Mouse (Mus musculus) stomach, embryonic 14.5 days (tissue): ENCODE measurements around the gene Slc35d2. TPM values are rescaled to one million over a fixed set of nuclear protein-coding genes. Genes with fewer than 3 reads are reported as not detected.

Experiments used
- ATAC-seq: fragments of 200-750 bp; cut with Nextera tagmentation; 2 replicates; pipeline ENCODE4 v1.8.0; 2017; ENCODE audit warnings: low read depth, moderate TSS enrichment; ENCODE audit not compliant: insufficient number of reproducible peaks, insufficient read depth, low FRiP score
- H3K27ac ChIP-seq: fragments of 300-500 bp; sonication (generic); 2 replicates; pipeline ENCODE4 v1.5.1; 2014; ENCODE audit warnings: mild to moderate bottlenecking, low read length, moderate library complexity, mixed read lengths
- H3K27me3 ChIP-seq: fragments of 300-500 bp; sonication (generic); 2 replicates; pipeline ENCODE4 v1.6.1; 2014; ENCODE audit warnings: low read length, control low read depth, mixed read lengths; ENCODE audit not compliant: control insufficient read depth, insufficient read depth
- H3K36me3 ChIP-seq: fragments of 300-500 bp; sonication (generic); 2 replicates; pipeline ENCODE4 v1.6.1; 2014; ENCODE audit warnings: mild to moderate bottlenecking, control low read depth, low read length, moderate library complexity, mixed read lengths; ENCODE audit not compliant: control insufficient read depth, insufficient read depth
- H3K4me1 ChIP-seq: fragments of 300-500 bp; sonication (generic); 2 replicates; pipeline ENCODE4 v1.6.1; 2014; ENCODE audit warnings: low read length, control low read depth, mixed read lengths; ENCODE audit not compliant: control insufficient read depth, insufficient read depth
- H3K4me2 ChIP-seq: fragments of 300-500 bp; sonication (generic); replicated peaks from 2 replicates; pipeline ENCODE4 v1.6.1; 2014; ENCODE audit warnings: low read depth, low read length, control low read depth
- H3K4me3 ChIP-seq: fragments of 300-500 bp; sonication (generic); 2 replicates; pipeline ENCODE4 v1.5.1; 2014; ENCODE audit warnings: low read depth, low read length, control low read depth
- H3K9ac ChIP-seq: fragments of 300-500 bp; sonication (generic); replicated peaks from 2 replicates; pipeline ENCODE4 v1.6.1; 2014; ENCODE audit warnings: low read depth, mild to moderate bottlenecking, control low read depth, low read length, moderate library complexity, mixed read lengths
- H3K9me3 ChIP-seq: fragments of 300-500 bp; sonication (generic); 2 replicates; pipeline ENCODE4 v1.6.1; 2016; ENCODE audit warnings: low read depth, low read length, control low read depth; ENCODE audit not compliant: control insufficient read depth
- WGBS: fragments of 180-500 bp; shearing (Covaris S2); extraction: QIAGEN DNeasy Blood & Tissue Kit; methylation state at CpG from one replicate; pipeline ENCODE4 v1.1.7; 2014; 5-methylcytosine and 5-hydroxymethylcytosine counted together
- polyA plus RNA-seq: library from polyadenylated mRNA; unstranded; fragments of >200 nt; fragmentation: Nextera tagmentation; extraction: Ambion mirVana; gene quantifications from 2 replicates; pipeline ENCODE4 v1.2.1, GENCODE M21; 2014

The Slc35d2 gene
- polyA plus RNA-seq, 1 experiment from 2014 or later = 5.1 TPM

- no peak overlapping the region for H3K4me2 ChIP-seq
- H3K27me3 ChIP-seq = no peaks in the 10 kb centered on the region
- H3K4me1 ChIP-seq = peaks cover 14% of the 10 kb centered on the region; the same call in 1 of the 2 replicates
- no peaks in the 10 kb centered on the region for H3K36me3 ChIP-seq
- WGBS = 72% methylated on average over 3 of the region's 3 CpGs
- no peak overlapping the region for H3K27ac ChIP-seq
- no peak overlapping the region for H3K4me3 ChIP-seq
- H3K9me3 ChIP-seq = no peaks in the 10 kb centered on the region
- 0 out of 2 replicates have a peak, but pooled peaks have one; percentile 63 for ATAC-seq
- H3K9ac ChIP-seq = no peak overlapping the region
Observed at GRCm38 (mm10) chr13:64105690-64106089, 23.5 kb downstream of the Slc35d2 start.

- H3K27ac ChIP-seq = no peak overlapping the region
Observed at GRCm38 (mm10) chr13:64100186-64100585, 29.0 kb downstream of the Slc35d2 start.

DNA sequence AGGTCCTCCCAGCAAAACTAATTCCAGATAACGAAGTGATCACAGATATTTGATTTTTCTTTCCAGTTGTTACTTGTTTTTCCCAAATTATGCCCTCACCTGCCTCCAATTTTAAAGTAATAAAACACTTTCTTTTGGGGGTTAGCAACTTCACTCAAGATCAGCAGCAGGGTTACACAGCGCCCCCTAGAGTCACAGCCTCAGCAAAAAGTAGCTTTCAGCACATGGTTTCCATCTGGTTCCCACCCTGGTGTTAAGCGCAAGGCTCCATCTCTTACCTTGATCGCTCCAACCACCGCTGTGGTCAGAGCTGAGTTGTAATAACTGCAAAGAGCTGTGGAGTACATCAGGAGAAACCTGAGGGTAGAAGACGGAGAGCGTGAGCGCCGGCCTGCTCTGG is 30.2 kb downstream of the Slc35d2 start:
- ATAC-seq = no peak
- 76% methylated on average over 9 of the region's 9 CpGs for WGBS
- no peak overlapping the region for H3K4me3 ChIP-seq
- no peak overlapping the region for H3K4me2 ChIP-seq
- no peaks in the 10 kb centered on the region for H3K27me3 ChIP-seq
- H3K27ac ChIP-seq = no peak overlapping the region
- no peaks in the 10 kb centered on the region for H3K36me3 ChIP-seq
- no peaks in the 10 kb centered on the region for H3K9me3 ChIP-seq
- no peaks in the 10 kb centered on the region for H3K4me1 ChIP-seq
- H3K9ac ChIP-seq = no peak overlapping the region

More at GRCm38 (mm10) chr13:64100186-64100585, 29.0 kb downstream of the Slc35d2 start:
- ATAC-seq = 0 out of 2 replicates have a peak, but pooled peaks have one; percentile 57
- no peak overlapping the region for H3K9ac ChIP-seq
- 67% methylated on average over 3 of the region's 3 CpGs for WGBS
- no peak overlapping the region for H3K4me3 ChIP-seq
- H3K36me3 ChIP-seq = no peaks in the 10 kb centered on the region
- no peaks in the 10 kb centered on the region for H3K4me1 ChIP-seq
- no peaks in the 10 kb centered on the region for H3K27me3 ChIP-seq
- H3K4me2 ChIP-seq = no peak overlapping the region
- H3K9me3 ChIP-seq = no peaks in the 10 kb centered on the region

GRCm38 (mm10) chr13:64093341-64093740 is 35.8 kb downstream of the Slc35d2 start:
- Histone ChIP-seq H3K27me3 (no peaks in the 10 kb centered on the region), H3K36me3 (no peaks in the 10 kb centered on the region), H3K9ac (no peak overlapping the region), H3K4me1 (0 out of 2 replicates have a peak, but pooled peaks cover 3% of the 10 kb centered on the region), H3K4me3 (no peak overlapping the region), H3K9me3 (no peaks in the 10 kb centered on the region), H3K27ac (no peak overlapping the region), H3K4me2 (no peak overlapping the region)
- no peak for ATAC-seq
- 0% methylated on average over 1 of the region's 1 CpGs for WGBS

GRCm38 (mm10) chr13:64092752-64093151 is 36.4 kb downstream of the Slc35d2 start:
- no peak overlapping the region for H3K9ac ChIP-seq
- H3K4me2 ChIP-seq = no peak overlapping the region
- H3K9me3 ChIP-seq = no peaks in the 10 kb centered on the region
- no peaks in the 10 kb centered on the region for H3K27me3 ChIP-seq
- no peak overlapping the region for H3K27ac ChIP-seq
- ATAC-seq = no peak
- WGBS = 64% methylated on average over 6 of the region's 6 CpGs
- H3K36me3 ChIP-seq = no peaks in the 10 kb centered on the region
- 0 out of 2 replicates have a peak, but pooled peaks cover 3% of the 10 kb centered on the region for H3K4me1 ChIP-seq
- no peak overlapping the region for H3K4me3 ChIP-seq

- Histone ChIP-seq H3K27ac (no peak overlapping the region), H3K4me2 (no peak overlapping the region), H3K36me3 (no peaks in the 10 kb centered on the region), H3K4me1 (0 out of 2 replicates have a peak, but pooled peaks cover 3% of the 10 kb centered on the region), H3K27me3 (no peaks in the 10 kb centered on the region), H3K9ac (no peak overlapping the region), H3K4me3 (no peak overlapping the region), H3K9me3 (no peaks in the 10 kb centered on the region)
- WGBS = 68% methylated on average over 3 of the region's 3 CpGs
- no peak for ATAC-seq
Observed at GRCm38 (mm10) chr13:64092141-64092540, 37.0 kb downstream of the Slc35d2 start.

GRCm38 (mm10) chr13:64091006-64091405 is 38.2 kb downstream of the Slc35d2 start:
- 74% methylated on average over 7 of the region's 7 CpGs for WGBS
- Histone ChIP-seq H3K4me2 (no peak overlapping the region), H3K27me3 (no peaks in the 10 kb centered on the region), H3K9me3 (no peaks in the 10 kb centered on the region), H3K27ac (no peak overlapping the region), H3K4me3 (no peak overlapping the region), H3K9ac (no peak overlapping the region), H3K36me3 (no peaks in the 10 kb centered on the region), H3K4me1 (0 out of 2 replicates have a peak, but pooled peaks cover 3% of the 10 kb centered on the region)
- ATAC-seq = no peak

DNA sequence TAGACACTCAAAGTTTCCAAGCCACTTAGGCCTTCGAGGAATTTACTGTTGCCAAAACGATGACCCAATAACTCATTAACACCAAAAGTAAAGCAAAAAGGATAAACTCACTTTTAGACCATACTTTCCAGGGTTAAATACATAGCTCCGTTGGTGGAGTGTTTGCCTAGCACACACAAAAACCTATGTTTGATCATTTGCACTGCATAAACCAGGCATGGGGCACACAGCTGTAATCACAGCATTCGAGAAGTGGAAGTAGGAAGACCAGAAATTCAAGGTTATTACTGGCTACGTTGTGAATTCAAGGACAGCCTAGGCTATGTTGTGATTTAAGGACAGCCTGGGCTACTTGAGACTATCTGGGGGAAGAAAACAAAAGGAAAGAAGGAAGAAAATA is 38.9 kb downstream of the Slc35d2 start:
- 0 out of 2 replicates have a peak, but pooled peaks cover 3% of the 10 kb centered on the region for H3K4me1 ChIP-seq
- no peak overlapping the region for H3K4me3 ChIP-seq
- H3K27ac ChIP-seq = no peak overlapping the region
- H3K27me3 ChIP-seq = no peaks in the 10 kb centered on the region
- no peak overlapping the region for H3K4me2 ChIP-seq
- 0 out of 2 replicates have a peak, but pooled peaks have one; percentile 14 for ATAC-seq
- WGBS = 68% methylated on average over 5 of the region's 5 CpGs
- H3K9ac ChIP-seq = no peak overlapping the region
- H3K9me3 ChIP-seq = no peaks in the 10 kb centered on the region
- H3K36me3 ChIP-seq = no peaks in the 10 kb centered on the region

- no peak within 1 kb of the TSS for H3K4me3 ChIP-seq
- no peak within 1 kb of the TSS for H3K27ac ChIP-seq
- no peaks in the 10 kb centered on the region for H3K9me3 ChIP-seq
- WGBS = 82% methylated on average over 4 of the region's 4 CpGs
- no peak within 1 kb of the TSS for H3K4me2 ChIP-seq
- ATAC-seq = no peak
- H3K4me1 ChIP-seq = 0 out of 2 replicates have a peak, but pooled peaks cover 3% of the 10 kb centered on the region
- H3K36me3 ChIP-seq = no peaks in the 10 kb centered on the region
- no peak within 1 kb of the TSS for H3K9ac ChIP-seq
- no peaks in the 10 kb centered on the region for H3K27me3 ChIP-seq
Observed at GRCm38 (mm10) chr13:64089130-64089529, 40.0 kb downstream of the Slc35d2 start, which contains the start of gene Hsd17b3. Hsd17b3 (minus strand) TSS chr13:64089230.
